Mouse (Mus musculus): ENCODE data around the gene Ddx47.

Ddx47 gene

DNA sequence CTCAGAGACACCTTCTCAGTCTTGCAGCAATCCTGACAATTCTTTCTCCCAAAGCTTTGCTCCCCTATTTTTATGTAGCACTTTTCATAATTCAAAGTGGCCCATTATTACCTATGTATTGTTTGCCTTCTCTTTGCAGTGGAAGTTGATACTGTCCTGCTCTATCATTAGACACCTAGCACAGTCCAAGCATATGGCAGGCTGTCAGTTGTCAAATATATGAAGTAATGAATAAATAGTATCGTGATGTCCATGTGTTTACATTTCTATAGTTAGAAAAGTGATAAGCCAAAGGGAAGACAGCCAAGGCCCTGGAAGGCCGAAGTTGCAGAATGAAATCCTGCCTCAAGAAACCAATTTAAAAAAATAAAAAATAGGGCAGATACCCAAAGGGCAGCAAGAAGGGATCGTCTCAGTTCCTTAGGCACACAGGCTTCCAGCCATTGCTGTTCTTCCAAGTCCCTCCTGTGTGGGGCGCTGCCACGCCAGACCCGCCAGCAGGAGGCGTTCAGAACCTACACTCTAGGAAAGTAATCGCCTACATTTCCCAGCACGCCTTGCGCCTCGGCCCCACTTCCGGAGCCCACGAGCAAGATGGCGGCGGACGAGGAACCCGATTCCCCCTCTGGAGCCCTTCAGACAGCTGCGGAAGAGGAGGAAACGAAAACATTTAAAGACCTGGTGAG lies at the start of gene Ddx47:
Gene Ddx47 (plus strand): TSS at position 565 of the 686 bp plus-strand sequence.
- peak; percentile 96 for DNase-seq (ENCODE audit: low read depth, low spot score)

DNA sequence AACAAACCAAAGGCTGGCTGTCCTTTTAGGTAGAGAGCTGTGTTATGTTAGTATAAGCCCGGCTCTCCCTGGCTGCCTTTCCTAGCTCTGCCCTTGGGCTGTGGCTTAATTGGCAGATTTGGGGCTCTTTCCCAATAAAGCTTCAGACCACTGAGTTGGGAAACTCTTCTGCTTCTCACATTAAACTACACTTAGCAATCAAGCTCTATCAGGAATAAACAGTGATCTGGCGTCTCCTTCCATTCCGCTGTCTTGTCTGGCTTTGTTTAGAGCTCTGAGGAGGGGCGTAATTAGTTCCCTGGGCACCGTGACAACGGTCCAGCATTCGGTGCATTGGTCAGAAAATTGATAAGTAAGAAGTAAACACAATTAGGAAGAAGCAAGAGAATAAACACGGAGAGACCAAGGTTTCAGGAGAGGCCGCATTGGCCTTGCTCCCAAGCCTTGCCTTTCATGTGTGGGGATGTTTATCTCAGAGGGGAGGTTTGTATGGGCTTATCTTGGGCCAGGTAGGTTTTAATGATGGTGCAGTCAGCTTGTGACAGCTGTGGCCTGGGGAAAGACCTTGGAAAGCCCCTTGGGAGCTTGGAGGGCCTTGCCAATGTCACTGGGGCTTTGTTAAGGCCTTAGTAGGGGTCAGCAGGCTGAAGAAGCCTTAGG lies 49.4 kb upstream of the Ddx47 start:
- no peak for DNase-seq (ENCODE audit: low read depth, low spot score)

DNA sequence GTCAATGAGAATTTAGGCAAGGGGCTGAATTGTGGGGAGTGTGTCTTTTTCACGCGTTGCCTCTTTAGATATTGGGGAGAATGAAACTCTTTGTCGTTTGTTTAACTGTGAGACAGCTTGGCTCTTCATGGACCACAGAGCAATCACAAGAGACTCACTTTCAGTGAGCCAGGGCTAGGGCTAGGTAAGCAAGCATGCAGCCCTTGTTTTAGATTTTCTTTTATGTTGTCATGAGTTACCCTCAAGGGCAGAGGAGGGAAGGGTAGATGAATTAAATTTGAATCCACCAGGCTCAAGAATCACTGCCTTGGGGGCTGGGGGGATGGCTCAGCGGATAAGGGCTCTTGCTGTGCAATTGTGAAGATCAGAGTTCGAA lies 48.9 kb upstream of the Ddx47 start:
- no peak for DNase-seq (ENCODE audit: low read depth, low spot score)

DNA sequence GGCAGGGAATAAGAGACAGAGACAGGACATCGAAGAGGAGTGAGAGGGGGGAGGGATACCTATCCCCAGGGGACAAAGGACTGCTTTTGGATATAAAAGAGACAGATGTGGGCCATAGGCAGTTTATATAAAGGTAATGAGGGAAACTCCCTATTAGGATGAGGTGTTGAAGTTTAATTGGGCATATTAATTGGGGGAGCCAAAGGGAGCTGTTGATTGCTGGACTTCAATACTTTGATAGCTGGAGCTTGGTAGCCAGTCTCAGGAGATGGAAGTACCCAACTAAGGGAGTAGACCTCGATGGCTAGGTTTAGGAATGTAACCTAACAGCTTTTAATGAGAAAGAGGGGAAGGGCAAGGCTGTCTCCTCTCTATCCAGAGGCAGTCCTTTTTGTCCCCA lies 47.5 kb upstream of the Ddx47 start:
- no peak for DNase-seq (ENCODE audit: low read depth, low spot score)

DNA sequence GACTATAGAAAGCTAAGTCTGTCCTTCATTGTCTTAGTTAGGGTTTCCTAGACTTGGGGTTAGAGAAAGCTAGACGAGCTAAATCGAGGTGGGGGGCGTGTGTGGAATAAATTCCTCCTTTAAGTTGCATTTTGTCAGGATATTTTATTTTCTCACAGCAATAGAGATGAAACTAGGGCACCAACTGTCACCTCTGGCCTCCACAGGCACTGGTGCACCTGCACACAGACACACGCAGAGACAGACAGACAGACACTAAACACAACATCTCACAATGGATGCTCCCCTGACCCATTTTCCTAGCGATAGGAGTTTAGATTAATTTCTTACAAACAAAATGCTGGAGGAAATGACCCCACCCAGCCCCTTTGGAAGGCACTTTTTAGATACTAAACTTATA lies 44.7 kb upstream of the Ddx47 start:
- DNase-seq (ENCODE audit: low read depth, low spot score), result no peak

DNA sequence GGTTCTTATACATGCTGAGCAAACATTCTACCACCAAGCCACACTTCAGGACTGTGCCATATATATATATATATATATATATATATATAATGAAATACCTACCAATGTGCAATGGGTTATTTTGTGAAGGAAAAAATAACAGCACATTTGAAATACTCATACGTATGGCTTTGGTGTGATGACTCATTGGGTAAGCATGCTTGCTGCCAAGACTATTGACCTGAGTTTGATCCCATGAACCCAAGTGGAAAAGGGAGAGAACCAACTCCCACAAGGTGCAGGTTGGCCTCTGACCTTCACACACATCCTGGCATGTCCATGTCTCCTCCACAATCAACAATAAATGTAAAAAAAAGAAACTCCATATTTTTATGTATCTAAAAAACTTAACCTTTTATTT lies 43.1 kb upstream of the Ddx47 start:
- DNase-seq (ENCODE audit: low read depth, low spot score), result no peak

DNA sequence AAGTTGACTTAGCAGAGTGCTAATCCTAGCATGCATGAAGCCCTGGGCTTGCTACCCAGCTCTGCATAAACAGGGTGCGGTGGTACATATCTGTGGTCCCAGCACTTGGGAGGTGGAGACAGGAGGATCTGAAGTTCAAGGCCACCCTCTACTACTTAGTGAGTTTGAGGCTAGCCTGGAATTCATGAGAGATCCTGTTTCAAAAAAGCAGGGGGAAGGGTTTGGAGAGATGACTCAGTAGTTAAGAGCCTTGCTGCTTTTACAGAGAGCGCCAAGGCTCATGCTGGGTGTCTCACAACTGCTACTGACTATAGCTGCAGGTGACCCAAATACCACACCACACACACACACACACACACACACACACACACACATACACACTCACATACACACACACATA lies 41.9 kb upstream of the Ddx47 start:
- DNase-seq (ENCODE audit: low read depth, low spot score), result peak; percentile 52

DNA sequence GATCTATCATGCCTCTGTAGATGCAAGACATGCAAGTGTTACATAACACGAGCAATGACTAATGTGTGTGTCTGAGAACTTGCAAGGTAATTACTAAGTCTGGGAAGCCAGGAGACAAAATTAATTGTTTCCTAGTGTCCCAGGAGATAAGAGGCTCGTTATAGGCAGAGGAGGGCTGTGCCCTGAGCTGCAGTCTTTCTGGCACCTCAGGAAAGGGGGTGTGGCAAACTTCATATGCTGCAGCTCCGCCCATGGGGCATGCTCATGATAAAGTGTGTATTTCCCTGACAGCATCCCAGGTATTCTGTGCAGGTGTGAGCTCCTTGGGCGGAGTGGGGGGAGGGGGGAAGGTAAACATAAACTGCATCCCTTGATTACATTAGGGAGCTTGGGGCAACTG lies 39.3 kb upstream of the Ddx47 start:
- DNase-seq (ENCODE audit: low read depth, low spot score), result no peak

DNA sequence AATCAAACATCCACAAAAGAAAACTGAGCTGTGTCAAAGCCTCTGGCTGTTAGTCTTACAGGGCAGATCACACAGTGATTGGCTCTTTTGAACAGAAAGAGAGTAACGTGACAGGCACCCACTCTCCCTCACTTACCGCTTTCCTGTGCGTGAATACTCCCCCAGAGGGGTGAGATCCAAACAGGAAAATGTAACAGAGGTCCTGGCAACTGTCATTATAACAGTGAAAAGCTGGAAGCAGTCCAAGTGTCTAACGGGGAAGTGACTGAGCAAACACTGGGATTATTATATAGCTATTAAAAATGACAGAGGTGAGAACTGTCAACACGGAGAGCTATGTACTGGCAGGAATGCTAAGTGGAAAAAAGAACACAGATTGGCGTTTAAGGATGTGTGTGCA lies 34.8 kb upstream of the Ddx47 start:
- DNase-seq (ENCODE audit: low read depth, low spot score), result no peak

DNA sequence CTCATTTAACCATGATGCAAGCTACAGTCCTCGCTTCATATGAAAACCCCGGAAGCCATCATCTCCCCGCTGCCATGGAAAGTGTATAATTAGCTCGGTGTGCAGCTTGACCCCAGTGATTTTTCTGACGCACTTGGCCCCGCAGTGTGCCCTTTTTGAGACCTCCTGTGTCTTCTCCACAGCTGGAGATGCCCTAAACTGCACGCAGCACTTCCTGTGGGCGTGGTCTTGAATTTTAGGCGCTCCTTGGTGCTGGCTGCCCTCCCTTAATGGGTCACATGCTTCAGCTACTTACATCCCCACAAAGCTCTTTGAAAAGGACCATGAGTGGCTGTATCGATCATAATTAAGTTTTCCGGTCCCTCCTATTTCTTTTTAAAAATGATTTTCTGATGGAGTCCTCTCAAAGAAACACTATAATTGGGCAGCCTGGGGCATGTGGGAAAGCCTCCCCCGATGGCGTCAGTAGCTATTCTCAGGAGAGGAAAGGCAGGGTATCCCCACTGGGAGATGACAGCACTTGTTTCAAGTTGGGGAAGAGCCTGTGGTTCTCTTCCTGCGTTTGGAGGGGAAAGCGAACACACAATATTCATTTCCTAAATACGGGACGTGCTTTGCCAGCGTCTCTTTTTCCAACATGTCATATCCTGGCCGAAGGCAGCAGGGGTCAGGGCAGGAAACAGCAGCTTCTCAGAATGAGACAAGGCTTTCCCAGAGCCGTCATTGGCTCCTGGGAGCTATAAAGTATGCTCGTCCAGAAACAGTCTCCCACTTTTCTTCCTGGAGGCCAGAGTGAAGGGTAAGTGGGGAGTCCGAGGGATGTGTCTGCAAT lies 30.0 kb upstream of the Ddx47 start, which contains the start of gene Apold1:
Gene Apold1 (plus strand): TSS at position 488 of the 832 bp plus-strand sequence.
- DNase-seq (ENCODE audit: low read depth, low spot score), result peak; percentile 79

DNA sequence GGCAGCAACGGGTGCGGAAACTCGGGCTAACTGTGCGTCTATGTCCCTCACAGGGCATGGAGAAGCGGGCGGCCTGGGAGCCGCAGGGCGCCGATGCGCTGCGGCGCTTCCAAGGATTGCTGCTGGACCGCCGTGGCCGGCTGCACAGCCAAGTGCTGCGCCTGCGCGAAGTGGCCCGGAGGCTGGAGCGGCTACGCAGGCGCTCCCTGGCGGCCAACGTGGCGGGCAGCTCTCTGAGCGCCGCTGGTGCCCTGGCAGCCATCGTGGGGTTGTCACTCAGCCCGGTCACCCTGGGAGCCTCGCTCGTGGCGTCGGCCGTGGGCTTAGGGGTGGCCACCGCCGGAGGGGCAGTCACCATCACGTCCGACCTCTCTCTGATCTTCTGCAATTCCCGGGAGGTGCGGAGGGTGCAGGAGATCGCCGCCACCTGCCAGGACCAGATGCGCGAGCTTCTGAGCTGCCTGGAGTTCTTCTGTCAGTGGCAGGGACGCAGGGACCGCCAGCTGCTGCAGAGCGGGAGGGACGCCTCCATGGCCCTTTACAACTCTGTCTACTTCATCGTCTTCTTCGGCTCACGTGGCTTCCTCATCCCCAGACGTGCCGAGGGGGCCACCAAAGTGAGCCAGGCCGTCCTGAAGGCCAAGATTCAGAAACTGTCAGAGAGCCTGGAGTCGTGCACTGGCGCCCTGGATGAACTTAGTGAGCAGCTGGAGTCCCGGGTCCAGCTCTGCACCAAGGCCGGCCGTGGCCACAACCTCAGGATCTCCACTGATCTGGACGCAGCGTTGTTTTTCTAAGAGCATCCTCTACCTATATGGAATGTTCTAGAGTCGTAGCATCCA lies 27.7 kb upstream of the Ddx47 start:
- peak; percentile 85 for DNase-seq (ENCODE audit: low read depth, low spot score)

DNA sequence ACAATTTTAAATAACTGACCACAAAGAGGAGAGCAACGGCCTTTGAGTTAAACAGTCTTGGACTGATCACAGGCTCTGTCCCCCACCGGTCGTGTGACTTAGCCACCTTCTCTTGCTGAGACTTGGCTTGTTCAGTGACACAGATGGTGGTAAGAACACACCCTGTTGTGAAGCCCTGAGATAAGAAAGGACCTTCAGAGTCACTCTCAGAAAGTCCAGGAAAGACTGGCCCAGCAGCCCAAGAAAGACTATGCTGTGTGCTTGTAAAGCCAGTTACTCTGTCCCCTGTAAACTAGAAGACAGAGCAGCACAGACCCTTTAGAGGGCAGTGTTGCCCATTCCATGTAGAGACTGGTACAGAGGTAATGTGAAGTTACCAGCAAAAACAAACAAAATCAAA lies 26.7 kb upstream of the Ddx47 start:
- peak; percentile 44 for DNase-seq (ENCODE audit: low read depth, low spot score)

DNA sequence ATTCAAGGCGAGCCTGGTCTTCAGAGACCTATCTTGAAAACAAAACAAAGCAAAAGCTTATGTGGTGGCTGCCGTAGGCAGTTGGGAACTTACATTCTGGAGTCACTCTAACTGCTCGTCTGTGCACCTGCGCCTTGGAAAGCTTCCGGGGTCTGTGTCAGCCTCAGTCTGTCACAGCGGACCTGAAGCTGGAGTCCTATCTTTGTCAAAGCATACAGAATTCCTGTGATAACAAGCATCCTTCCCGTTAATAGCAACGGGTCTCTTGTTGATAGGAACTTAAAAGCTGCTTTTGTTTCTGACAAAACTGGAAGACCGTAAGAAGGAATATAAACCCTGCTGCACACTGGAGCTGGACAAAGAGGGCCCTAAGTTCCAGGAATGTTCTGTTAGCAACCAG lies 23.0 kb upstream of the Ddx47 start:
- no peak for DNase-seq (ENCODE audit: low read depth, low spot score)

DNA sequence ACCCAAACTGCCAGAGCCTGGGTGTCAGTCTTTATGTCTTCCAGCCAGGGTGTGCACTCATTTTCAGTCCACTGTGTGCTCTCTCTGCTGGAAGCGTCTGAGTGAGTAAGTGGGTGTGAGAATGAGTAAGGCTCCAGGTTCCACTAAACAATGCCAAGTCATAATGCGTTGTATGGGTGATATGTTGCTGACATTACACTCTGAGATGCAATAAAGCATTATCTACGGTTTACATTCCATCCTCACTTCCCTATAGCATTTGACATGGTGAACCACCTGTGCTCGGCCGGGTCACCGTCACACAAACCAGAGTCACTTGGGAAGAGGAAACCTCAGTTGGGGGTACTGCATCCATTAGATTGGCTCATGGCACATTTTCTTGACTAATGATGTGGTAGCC lies 20.7 kb upstream of the Ddx47 start:
- no peak for DNase-seq (ENCODE audit: low read depth, low spot score)

DNA sequence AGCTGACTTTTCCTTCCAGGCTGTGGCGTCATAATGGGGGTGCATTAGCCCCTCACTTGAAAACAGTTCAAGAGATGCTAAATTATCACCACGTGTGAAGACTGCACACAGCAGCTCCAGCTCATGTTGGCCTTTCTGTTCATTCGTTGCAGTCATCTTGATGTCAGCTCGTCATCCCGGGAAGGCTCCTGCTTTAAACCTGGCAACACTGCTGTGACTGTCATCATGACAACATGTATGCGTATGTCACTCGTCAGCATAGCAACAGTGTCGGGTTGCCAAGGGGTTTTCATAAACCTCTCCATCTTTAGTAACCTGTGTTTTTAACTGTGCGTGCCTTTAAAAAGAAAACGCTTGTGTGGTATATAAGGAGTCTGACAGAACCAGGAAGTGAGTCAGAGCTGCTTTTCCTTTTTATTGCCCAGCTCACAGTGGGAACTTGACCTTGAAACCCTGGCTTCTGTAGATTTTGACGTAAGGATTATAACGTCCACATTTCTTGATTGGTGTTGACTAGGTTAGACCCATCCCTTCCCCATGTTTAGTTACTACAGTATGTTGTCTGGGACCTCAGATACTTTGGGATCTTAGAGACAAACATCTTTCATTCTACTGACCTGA lies 17.3 kb upstream of the Ddx47 start:
- DNase-seq (ENCODE audit: low read depth, low spot score), result no peak

DNA sequence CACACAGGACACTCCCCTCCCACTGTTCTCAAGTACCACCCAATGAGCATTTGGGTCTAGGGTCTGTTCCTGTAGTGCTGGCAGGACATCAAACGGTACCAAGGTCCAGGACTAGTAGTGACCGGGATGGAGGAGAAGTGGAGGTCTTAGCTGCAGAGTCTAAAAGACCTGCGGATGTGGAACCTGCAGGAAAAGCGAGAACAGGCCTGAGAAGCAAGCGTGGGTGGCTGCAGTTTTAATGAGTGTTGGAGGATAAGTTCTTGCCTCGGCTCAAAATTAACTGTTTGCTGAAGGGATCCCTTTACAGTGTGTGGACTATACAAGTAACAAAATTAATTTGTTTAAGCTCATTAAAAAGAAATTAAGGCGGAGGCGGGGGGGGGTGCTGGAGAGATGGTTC lies 16.4 kb upstream of the Ddx47 start:
- no peak for DNase-seq (ENCODE audit: low read depth, low spot score)

DNA sequence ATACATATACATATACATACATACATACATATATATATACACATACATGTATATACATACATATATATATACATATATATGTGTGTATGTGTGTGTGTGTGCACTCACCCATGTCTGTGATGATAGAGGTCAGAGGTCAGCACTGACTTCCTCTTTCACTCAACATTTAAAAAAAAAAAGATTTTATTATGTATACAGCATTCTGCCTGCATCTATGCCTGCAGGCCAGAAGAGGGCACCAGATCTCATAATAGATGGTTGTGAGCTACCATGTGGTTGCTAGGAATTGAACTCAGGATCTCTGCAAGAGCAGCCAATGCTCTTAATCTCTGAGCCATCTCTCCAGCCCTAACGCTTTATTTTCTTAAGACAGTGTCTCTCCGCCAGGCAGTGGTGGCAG lies 14.5 kb upstream of the Ddx47 start:
- DNase-seq (ENCODE audit: low read depth, low spot score), result peak; percentile 44

DNA sequence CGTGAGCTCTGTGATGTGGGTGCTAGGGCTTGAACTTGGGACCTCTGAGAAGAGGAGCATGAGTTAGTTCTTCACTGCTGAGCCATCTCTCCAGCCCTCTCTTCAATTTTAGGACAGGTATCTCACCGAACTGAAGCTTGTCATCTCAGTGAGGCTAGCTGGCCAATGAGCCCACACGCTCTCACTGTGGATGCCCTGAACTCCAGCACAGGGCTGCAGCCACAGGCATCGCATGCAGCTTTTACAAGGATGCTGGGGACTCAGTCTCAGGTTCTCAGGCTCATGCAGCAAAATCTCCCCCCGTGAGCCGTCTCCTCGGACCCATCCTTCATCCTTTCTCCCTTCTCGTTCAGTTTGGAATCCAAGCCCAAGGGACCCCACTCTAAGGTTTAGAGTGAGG lies 13.3 kb upstream of the Ddx47 start:
- no peak for DNase-seq (ENCODE audit: low read depth, low spot score)

DNA sequence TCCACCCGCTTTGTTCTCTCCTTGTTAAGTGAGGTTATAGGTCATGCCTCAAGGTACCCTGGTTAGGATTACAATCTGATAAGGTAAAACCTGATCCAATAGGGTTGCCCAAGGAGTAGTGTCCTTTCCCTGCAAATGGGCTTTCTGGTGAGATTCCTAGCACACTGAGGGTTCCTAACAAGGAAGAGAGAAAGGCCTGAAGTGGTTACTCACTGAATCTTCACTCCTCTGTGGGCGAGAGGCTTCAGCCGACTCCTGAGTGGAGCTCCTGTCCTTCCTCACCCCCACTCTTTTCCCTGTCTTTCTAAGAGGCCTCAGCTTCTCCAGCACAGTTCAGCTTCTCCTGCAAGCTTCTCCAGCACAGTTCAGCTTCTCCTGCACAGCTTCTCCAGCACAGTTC lies 12.6 kb upstream of the Ddx47 start:
- no peak for DNase-seq (ENCODE audit: low read depth, low spot score)

DNA sequence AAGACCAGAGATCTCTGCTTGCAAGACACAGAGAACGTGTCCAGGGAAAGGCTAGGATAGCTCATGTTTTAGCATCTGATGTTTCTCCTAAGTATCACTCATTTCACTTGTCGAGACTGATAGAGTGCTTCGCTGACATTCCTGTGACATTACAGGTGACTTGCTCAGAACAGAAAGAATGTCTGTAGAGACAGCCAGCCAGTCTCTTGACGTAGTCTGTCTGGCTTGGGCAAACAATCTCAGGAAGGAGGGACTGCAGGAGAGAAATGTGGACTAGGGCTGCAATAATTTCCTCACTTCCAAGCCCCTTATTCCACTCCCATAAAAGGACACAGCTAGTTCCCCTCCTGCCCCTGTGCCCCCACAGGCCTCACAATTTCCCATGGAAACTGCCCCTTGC lies 11.1 kb upstream of the Ddx47 start:
- DNase-seq (ENCODE audit: low read depth, low spot score), result no peak

DNA sequence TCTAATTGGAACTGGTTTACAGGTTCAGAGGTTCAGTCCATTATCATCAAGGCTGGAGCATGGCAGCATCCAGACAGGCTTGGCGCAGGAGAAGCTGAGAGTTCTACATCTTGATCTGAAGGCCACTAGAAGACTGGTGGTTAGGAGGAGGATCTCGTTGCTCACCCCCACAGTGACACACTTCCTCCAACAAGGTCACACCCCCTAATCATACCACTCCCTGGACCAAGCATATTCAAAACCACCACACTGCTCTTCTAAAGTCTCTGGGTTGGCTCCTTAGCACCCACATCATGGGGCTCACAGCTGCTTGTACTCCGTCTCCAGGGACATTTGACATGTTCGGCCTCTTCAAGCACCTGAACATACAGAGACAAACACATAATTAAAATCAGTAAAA lies 9.4 kb upstream of the Ddx47 start:
- no peak for DNase-seq (ENCODE audit: low read depth, low spot score)
